Mouse (Mus musculus) heart, postnatal 0 days (tissue): ENCODE measurements around the gene T2.

Experiments
- CTCF ChIP-seq: IDR thresholded peaks from 2 replicates; pipeline ENCODE4 v1.5.1; 2016; ENCODE audit warnings: antibody characterized with exemption, control low read depth, low read depth
- EP300 ChIP-seq: IDR thresholded peaks from 2 replicates; pipeline ENCODE4 v1.6.1; 2016; ENCODE audit warnings: antibody characterized with exemption, low read depth

GRCm38 (mm10) chr17:8468716-8469344, 113.0 kb downstream of the T2 start:
- TF ChIP-seq CTCF (peak; percentile 91), EP300 (no peak)
